Mouse (Mus musculus) limb, embryonic 14.5 days (tissue): Measurements from ENCODE around the gene Ppp2r5b. TPM values are rescaled to one million over a fixed set of nuclear protein-coding genes. Genes with fewer than 3 reads are reported as not detected.
A peak's percentile ranks its signal among the peaks of the same experiment; 100 is the strongest.

ENCODE experiments used
- ATAC-seq: fragments of 200-750 bp; cut with Nextera tagmentation; 2 replicates; pipeline ENCODE4 v1.8.0; 2017; ENCODE audit warnings: low read depth, moderate number of reproducible peaks, moderate TSS enrichment; ENCODE audit not compliant: low FRiP score
- DNase-seq: peaks from one replicate; pipeline ENCODE4 v3.0.0-alpha.2; 2015; ENCODE audit warnings: low spot score
- H3K27ac ChIP-seq: fragments of 300-500 bp; sonication (generic); replicated peaks from 2 replicates; pipeline ENCODE4 v1.5.1; 2014; ENCODE audit warnings: low read depth, mild to moderate bottlenecking, low read length, moderate library complexity, mixed read lengths
- H3K27me3 ChIP-seq: fragments of 300-500 bp; sonication (generic); 2 replicates; pipeline ENCODE4 v1.6.1; 2014; ENCODE audit warnings: low read length, mixed read lengths; ENCODE audit not compliant: control insufficient read depth, insufficient read depth
- H3K36me3 ChIP-seq: fragments of 300-500 bp; sonication (generic); 2 replicates; pipeline ENCODE4 v1.6.1; 2014; ENCODE audit warnings: mild to moderate bottlenecking, low read length, moderate library complexity, mixed read lengths; ENCODE audit not compliant: control insufficient read depth, insufficient read depth
- H3K4me1 ChIP-seq: fragments of 300-500 bp; sonication (generic); 2 replicates; pipeline ENCODE4 v1.6.1; 2014; ENCODE audit warnings: antibody characterized with exemption, low read length, mixed read lengths; ENCODE audit not compliant: control insufficient read depth, insufficient read depth
- H3K4me2 ChIP-seq: fragments of 300-500 bp; sonication (generic); replicated peaks from 2 replicates; pipeline ENCODE4 v1.6.1; 2014; ENCODE audit warnings: low read depth, mild to moderate bottlenecking, low read length, moderate library complexity; ENCODE audit not compliant: severe bottlenecking
- H3K4me3 ChIP-seq: fragments of 300-500 bp; sonication (generic); replicated peaks from 2 replicates; pipeline ENCODE4 v1.5.1; 2014; ENCODE audit warnings: low read length
- H3K9ac ChIP-seq: fragments of 300-500 bp; sonication (generic); 2 replicates; pipeline ENCODE4 v1.6.1; 2014; ENCODE audit warnings: mild to moderate bottlenecking, low read depth, low read length, moderate library complexity; ENCODE audit not compliant: severe bottlenecking
- H3K9me3 ChIP-seq: fragments of 300-500 bp; sonication (generic); 2 replicates; pipeline ENCODE4 v1.6.1; 2016; ENCODE audit warnings: low read length; ENCODE audit not compliant: control insufficient read depth
- POLR2A ChIP-seq: fragments of 200-500 bp; IDR thresholded peaks from 2 replicates; pipeline ENCODE4 v1.8.0; 2012; ENCODE audit warnings: inconsistent platforms, mild to moderate bottlenecking, moderate library complexity, borderline replicate concordance; ENCODE audit not compliant: insufficient read depth, insufficient read length; ENCODE audit errors: extremely low read depth
- WGBS: fragments of 180-500 bp; shearing (Covaris S2); extraction: QIAGEN DNeasy Blood & Tissue Kit; methylation state at CpG from one replicate; pipeline ENCODE4 v1.1.7; 2014; 5-methylcytosine and 5-hydroxymethylcytosine counted together
- polyA plus RNA-seq, 2 experiments: library from polyadenylated mRNA; depleted of rRNA in 1 of 2; stranded (reverse) in 1 of 2; unstranded in 1 of 2; fragments of >200 nt; fragmentation: Nextera tagmentation in 1 of 2; extraction: Ambion mirVana in 1 of 2; gene quantifications; 2 replicates each; pipeline versions ENCODE4 v1.2.1 to v1.2.3; 2012 to 2014

Gene Ppp2r5b
- polyA plus RNA-seq, 2 experiments: 27.5 to 45.0 TPM

- no peak overlapping the region for H3K9ac ChIP-seq
- H3K4me1 ChIP-seq: no peaks in the 10 kb centered on the region
- no peak overlapping the region for H3K4me3 ChIP-seq
- no peak overlapping the region for H3K27ac ChIP-seq
- 84% methylated on average over 8 of the region's 8 CpGs for WGBS
- peaks cover 43% of the 10 kb centered on the region for H3K36me3 ChIP-seq
- H3K27me3 ChIP-seq: no peaks in the 10 kb centered on the region
- no peak for TF ChIP-seq POLR2A
- ATAC-seq (no peak), DNase-seq (no peak)
- H3K4me2 ChIP-seq: no peak overlapping the region
- H3K9me3 ChIP-seq: no peaks in the 10 kb centered on the region
Observed at GRCm38 (mm10) chr19:6262839-6263433, 27.3 kb upstream of the Ppp2r5b start.

GRCm38 (mm10) chr19:6262222-6262621 lies 26.6 kb upstream of the Ppp2r5b start:
- TF ChIP-seq POLR2A: no peak
- Histone ChIP-seq H3K9ac (no peak overlapping the region), H3K9me3 (no peaks in the 10 kb centered on the region), H3K27me3 (no peaks in the 10 kb centered on the region), H3K4me1 (no peaks in the 10 kb centered on the region), H3K36me3 (peaks cover 50% of the 10 kb centered on the region), H3K4me2 (no peak overlapping the region), H3K4me3 (no peak overlapping the region), H3K27ac (no peak overlapping the region)
- ATAC-seq (peak; percentile 32; the same call in 1 of the 2 replicates), DNase-seq (peak; percentile 33)
- WGBS: 59% methylated on average over 7 of the region's 7 CpGs

- H3K9ac ChIP-seq: no peak overlapping the region
- peaks cover 58% of the 10 kb centered on the region for H3K36me3 ChIP-seq
- H3K4me2 ChIP-seq: no peak overlapping the region
- no peaks in the 10 kb centered on the region for H3K9me3 ChIP-seq
- no peak for TF ChIP-seq POLR2A
- DNase-seq: no peak
- no peak for ATAC-seq
- H3K4me1 ChIP-seq: no peaks in the 10 kb centered on the region
- WGBS: 89% methylated on average over 14 of the region's 14 CpGs
- H3K27me3 ChIP-seq: no peaks in the 10 kb centered on the region
- H3K4me3 ChIP-seq: no peak overlapping the region
- H3K27ac ChIP-seq: no peak overlapping the region
Observed at GRCm38 (mm10) chr19:6261379-6261778, 25.7 kb upstream of the Ppp2r5b start.

GRCm38 (mm10) chr19:6260946-6261345 lies 25.3 kb upstream of the Ppp2r5b start:
- Histone ChIP-seq H3K4me2 (no peak overlapping the region), H3K9me3 (no peaks in the 10 kb centered on the region), H3K36me3 (peaks cover 62% of the 10 kb centered on the region), H3K27me3 (no peaks in the 10 kb centered on the region), H3K27ac (no peak overlapping the region), H3K4me1 (no peaks in the 10 kb centered on the region), H3K4me3 (no peak overlapping the region), H3K9ac (no peak overlapping the region)
- TF ChIP-seq POLR2A: no peak
- no peak for ATAC-seq
- 81% methylated on average over 4 of the region's 4 CpGs for WGBS
- no peak for DNase-seq

GRCm38 (mm10) chr19:6260428-6260827 lies 24.8 kb upstream of the Ppp2r5b start:
- 83% methylated on average over 2 of the region's 2 CpGs for WGBS
- no peak for TF ChIP-seq POLR2A
- DNase-seq: peak; percentile 27

More at GRCm38 (mm10) chr19:6260428-6260827, 24.8 kb upstream of the Ppp2r5b start:
- Histone ChIP-seq H3K4me3 (no peak overlapping the region), H3K4me1 (no peaks in the 10 kb centered on the region), H3K27me3 (no peaks in the 10 kb centered on the region), H3K4me2 (no peak overlapping the region), H3K27ac (no peak overlapping the region), H3K36me3 (peaks cover 68% of the 10 kb centered on the region), H3K9ac (no peak overlapping the region), H3K9me3 (no peaks in the 10 kb centered on the region)
- no peak for ATAC-seq
